Mouse (Mus musculus): ENCODE measurements around the gene Magi2. TPM values are rescaled to one million over a fixed set of nuclear protein-coding genes. Genes with fewer than 3 reads are reported as not detected.
"Not testable (repeated sequence)": the region's sequence is repeated elsewhere in the genome, so short reads cannot be mapped to it uniquely, and the experiment has no call there.

The Magi2 gene
- polyA plus RNA-seq, 1 experiment from 2014 or later = 18.6 TPM

DNA sequence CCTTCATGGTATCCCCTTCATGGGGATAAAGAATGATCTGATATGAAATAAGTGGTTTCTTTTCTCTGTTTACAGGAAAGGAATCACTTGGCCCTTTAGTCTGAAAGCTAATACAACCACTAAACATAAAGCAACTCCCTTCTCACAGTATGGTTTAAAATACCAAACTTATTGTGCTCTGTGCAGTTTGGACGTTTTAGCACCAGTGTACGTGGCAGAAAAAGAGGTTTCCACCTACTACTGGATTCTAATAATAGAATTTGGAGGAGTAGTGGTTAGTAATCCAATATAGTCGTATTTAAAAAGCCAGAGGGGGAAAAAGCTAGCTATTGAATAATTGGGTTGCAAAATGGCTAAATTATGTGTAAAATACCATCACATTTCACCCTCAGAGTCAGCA, 1005.1 kb downstream of the Magi2 start:
- no peak overlapping the region for H3K4me3 ChIP-seq
- ATAC-seq = no peak
- peaks cover 21% of the 10 kb centered on the region for H3K4me1 ChIP-seq
- H3K27me3 ChIP-seq = no peaks in the 10 kb centered on the region
- 72% methylated on average over 3 of the region's 3 CpGs for WGBS
- no peak overlapping the region for H3K9ac ChIP-seq
- no peaks in the 10 kb centered on the region for H3K36me3 ChIP-seq (ENCODE audit: poor library complexity, severe bottlenecking)
- no peaks in the 10 kb centered on the region for H3K9me3 ChIP-seq (replicated peaks)
- no peak overlapping the region for H3K4me2 ChIP-seq
- no peak overlapping the region for H3K27ac ChIP-seq

DNA sequence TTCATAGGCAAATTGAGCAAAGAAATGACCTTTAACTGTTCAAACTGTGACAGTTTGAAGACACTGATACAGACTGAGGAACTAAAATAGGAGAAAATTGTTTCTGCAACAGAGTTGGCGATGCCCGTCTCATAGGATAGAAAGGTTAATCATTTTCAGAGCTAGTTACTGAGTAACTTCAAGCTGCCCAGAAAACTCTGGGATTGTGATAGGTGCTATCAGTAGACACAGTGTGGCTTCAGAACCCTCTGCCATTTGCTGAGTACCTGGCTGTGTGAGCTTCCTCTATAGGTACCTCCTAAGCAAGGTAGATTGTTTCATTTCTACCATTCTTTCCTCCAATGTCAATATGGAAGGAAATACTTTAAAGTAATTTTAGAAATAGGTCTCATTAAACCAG, 1014.7 kb downstream of the Magi2 start:
- Histone ChIP-seq H3K36me3 (ENCODE audit: poor library complexity, severe bottlenecking) (no peaks in the 10 kb centered on the region), H3K27me3 (no peaks in the 10 kb centered on the region), H3K27ac (no peak overlapping the region), H3K9ac (no peak overlapping the region), H3K9me3 (replicated peaks) (no peaks in the 10 kb centered on the region), H3K4me3 (no peak overlapping the region), H3K4me1 (no peaks in the 10 kb centered on the region), H3K4me2 (no peak overlapping the region)
- WGBS = 89% methylated on average over 2 of the region's 2 CpGs
- no peak for ATAC-seq

DNA sequence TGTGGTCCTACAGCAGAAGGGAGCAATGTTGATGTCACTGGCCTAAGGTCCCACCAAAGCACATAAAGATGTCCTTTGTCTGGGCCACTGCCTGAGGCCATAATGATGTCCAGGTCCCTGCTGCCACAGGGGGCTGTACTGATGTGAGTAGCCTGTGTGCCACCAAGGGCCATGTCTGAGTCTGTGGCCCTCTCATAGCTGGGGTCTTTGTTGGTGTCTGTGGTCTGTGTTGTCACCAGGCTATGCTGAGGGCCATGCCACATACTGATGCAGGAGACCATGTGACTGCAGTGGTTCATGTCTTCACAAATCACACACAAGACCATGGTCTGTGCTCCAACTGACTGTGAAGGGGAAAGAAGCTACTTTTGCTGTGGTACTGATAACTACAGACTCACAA, 1015.7 kb downstream of the Magi2 start:
- Histone ChIP-seq H3K4me2 (no peak overlapping the region), H3K9ac (no peak overlapping the region), H3K36me3 (ENCODE audit: poor library complexity, severe bottlenecking) (no peaks in the 10 kb centered on the region), H3K9me3 (replicated peaks) (no peaks in the 10 kb centered on the region), H3K4me3 (no peak overlapping the region), H3K27me3 (no peaks in the 10 kb centered on the region), H3K27ac (no peak overlapping the region), H3K4me1 (no peaks in the 10 kb centered on the region)
- ATAC-seq = no peak

DNA sequence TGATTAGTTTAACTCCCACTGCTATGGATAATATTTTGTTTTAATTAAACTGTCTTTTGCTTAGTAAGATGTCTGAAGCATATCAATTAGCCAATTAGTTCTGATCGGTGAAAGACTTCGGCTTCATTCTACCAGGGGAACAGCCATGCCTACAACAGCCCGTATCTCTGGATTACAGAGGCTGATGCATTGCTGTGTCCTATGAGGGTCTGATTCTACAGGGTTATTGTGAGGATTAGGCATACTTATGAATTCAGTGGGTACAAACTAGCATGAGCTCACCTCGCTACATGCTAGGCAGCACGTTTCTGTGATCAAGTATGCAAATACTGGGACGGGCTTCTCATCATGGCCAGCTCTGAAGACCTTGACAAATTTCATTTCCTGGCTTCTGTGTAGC, 1022.5 kb downstream of the Magi2 start:
- Histone ChIP-seq H3K4me1 (no peaks in the 10 kb centered on the region), H3K9ac (no peak overlapping the region), H3K27ac (no peak overlapping the region), H3K4me2 (no peak overlapping the region), H3K36me3 (ENCODE audit: poor library complexity, severe bottlenecking) (no peaks in the 10 kb centered on the region), H3K27me3 (no peaks in the 10 kb centered on the region), H3K4me3 (no peak overlapping the region), H3K9me3 (replicated peaks) (no peaks in the 10 kb centered on the region)
- no peak for ATAC-seq
- 87% methylated on average over 6 of the region's 6 CpGs for WGBS

DNA sequence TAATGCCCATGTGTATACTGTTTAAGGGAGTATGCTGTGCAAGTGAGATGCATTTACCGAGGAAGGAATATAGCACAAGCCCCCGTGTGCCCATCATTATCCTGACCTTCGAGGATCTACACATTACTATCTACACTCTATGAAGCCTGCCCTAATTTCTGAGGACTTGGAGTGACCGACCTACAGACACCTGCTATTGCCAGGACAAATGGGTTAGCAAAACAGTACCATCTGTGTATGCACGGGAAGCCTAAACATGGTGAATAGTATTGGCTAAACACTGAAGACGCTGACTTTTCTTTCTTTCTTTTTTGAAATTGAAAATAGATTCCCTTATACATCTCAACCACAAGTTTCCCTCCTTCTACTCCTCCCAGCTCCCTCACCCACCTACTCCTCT, 1024.7 kb downstream of the Magi2 start:
- Histone ChIP-seq H3K4me1 (peaks cover 5% of the 10 kb centered on the region; the same call in 1 of the 2 replicates), H3K4me2 (no peak overlapping the region), H3K27me3 (no peaks in the 10 kb centered on the region), H3K9ac (no peak overlapping the region), H3K4me3 (no peak overlapping the region), H3K9me3 (replicated peaks) (no peaks in the 10 kb centered on the region), H3K27ac (no peak overlapping the region), H3K36me3 (ENCODE audit: poor library complexity, severe bottlenecking) (no peaks in the 10 kb centered on the region)
- ATAC-seq = no peak
- WGBS = 90% methylated on average over 6 of the region's 6 CpGs

DNA sequence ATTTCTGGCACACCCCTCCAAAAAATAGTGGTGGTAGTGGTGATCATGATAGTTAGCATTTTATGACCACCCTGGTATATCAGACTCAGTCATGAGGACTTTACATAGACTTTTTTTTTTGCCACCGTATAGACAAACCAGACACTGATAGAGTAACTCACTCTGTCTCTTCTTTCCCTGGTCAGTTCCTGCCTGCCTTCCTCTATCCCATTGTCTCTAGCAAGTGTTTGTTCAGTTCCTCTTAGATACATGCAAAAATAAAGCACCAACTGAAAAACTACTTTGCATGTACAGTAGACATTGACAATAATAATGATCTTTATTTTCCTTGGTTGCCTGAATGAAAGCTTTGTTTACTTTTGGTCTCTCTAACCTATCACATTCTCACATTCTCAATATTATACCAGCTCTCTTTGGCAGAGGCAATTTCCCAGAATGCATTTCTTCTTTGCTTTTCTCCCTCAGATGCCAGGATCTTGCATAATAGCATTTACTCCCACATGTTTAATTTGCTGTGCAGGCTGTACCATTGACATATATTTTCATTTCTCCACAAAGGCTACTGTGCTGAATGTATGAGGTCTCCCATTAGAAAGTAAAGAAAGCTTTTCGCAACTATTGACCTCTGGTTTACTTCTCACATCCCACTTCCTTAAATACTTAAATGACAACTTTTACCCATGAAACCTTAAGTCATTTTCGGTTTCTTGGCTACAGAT, 1029.5 kb downstream of the Magi2 start:
- no peak overlapping the region for H3K27ac ChIP-seq
- 90% methylated on average over 3 of the region's 3 CpGs for WGBS

DNA sequence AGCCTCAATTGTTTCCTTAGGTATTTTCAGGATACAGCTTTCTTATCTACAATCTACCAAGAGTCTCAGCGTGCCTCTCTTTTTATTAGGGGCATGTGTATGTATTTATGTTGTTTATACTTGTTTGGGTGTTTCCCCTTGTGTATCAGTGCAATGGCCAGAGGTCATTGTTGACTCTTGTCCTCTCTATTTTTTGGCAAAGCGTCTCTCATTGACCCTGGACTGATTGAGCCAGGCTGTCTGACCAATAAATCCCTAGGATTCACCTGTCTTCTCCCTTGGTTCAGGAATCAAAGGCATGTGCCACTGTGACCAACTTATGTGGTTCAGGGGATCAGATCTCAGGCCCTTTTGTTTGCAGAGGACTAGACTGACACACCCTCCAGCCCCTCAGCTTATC, 1030.1 kb downstream of the Magi2 start:
- Histone ChIP-seq H3K9me3 (replicated peaks) (no peaks in the 10 kb centered on the region), H3K9ac (no peak overlapping the region), H3K27me3 (no peaks in the 10 kb centered on the region), H3K4me3 (no peak overlapping the region), H3K27ac (no peak overlapping the region), H3K36me3 (ENCODE audit: poor library complexity, severe bottlenecking) (no peaks in the 10 kb centered on the region), H3K4me1 (peaks cover 6% of the 10 kb centered on the region; the same call in 1 of the 2 replicates), H3K4me2 (no peak overlapping the region)
- WGBS = 75% methylated on average over 2 of the region's 2 CpGs
- no peak for ATAC-seq

More for the DNA sequence above, 1029.5 kb downstream of the Magi2 start:
- H3K36me3 ChIP-seq (ENCODE audit: poor library complexity, severe bottlenecking) = no peaks in the 10 kb centered on the region
- ATAC-seq = no peak
- H3K4me3 ChIP-seq = no peak overlapping the region
- no peaks in the 10 kb centered on the region for H3K27me3 ChIP-seq
- H3K4me2 ChIP-seq = no peak overlapping the region
- no peaks in the 10 kb centered on the region for H3K9me3 ChIP-seq (replicated peaks)
- peaks cover 6% of the 10 kb centered on the region; the same call in 1 of the 2 replicates for H3K4me1 ChIP-seq
- no peak overlapping the region for H3K9ac ChIP-seq

DNA sequence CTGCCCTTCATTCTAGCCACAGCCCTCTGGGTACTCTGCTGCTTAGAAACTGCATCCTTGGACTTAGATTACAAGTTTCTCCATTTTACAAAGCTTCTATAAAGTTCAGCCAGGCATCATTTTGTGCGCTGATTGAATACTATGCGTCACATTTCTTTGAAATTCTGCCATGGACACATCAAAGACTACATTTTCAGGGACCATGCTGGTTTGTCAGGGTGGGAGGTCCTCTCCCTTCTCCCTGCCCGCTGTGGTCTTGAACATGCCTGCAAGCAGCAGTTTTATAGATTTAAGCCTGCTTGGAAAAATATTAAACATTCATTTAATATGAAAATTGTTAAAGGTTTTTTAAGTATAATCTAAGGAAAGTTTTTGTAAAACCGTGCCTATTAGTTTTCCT, 1030.6 kb downstream of the Magi2 start:
- Histone ChIP-seq H3K9ac (no peak overlapping the region), H3K9me3 (replicated peaks) (no peaks in the 10 kb centered on the region), H3K27ac (no peak overlapping the region), H3K4me2 (no peak overlapping the region), H3K4me3 (no peak overlapping the region), H3K27me3 (no peaks in the 10 kb centered on the region), H3K4me1 (peaks cover 6% of the 10 kb centered on the region; the same call in 1 of the 2 replicates), H3K36me3 (ENCODE audit: poor library complexity, severe bottlenecking) (no peaks in the 10 kb centered on the region)
- no peak for ATAC-seq
- 85% methylated on average over 4 of the region's 4 CpGs for WGBS

DNA sequence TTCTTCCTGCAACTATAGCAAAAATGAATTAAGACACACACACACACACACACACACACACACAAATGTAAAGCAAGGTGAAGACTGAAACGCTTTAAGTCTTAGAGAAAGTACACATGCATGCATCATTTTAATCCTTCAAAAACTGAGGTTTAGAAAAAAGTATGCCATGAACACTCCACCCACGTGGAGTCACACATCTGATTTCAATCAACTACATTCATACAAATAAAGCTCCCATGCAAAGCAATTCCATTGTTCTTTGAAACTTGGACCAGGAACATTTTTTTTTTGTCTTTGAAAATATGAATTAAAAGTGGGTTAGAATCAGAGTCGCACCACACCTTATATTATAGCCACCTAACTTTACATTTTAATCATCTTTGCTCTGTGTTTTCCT, 1032.9 kb downstream of the Magi2 start:
- ATAC-seq = no peak
- WGBS = 79% methylated on average over 3 of the region's 3 CpGs

DNA sequence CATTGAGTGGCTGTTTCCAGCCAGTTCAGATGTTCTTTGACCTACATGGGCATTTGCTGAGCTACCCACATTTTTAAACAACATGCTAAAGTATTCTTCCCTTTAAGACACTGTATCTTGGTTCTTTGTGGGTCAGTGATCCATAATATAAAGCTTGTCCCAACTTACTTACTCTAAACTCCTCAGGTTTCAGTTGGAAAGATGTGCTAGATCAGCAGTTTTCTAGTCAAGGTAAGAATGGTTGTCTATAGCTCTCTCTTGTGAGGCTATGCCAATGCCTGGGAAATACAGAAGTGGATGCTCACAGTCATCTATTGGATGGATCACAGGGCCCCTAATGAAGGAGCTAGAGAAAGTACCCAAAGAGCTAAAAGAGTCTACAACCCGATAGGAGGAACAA, 1045.8 kb downstream of the Magi2 start:
- H3K4me1 ChIP-seq; H3K4me3 ChIP-seq; H3K9ac ChIP-seq; H3K27ac ChIP-seq; H3K27me3 ChIP-seq; H3K36me3 ChIP-seq (ENCODE audit: poor library complexity, severe bottlenecking); ATAC-seq; H3K4me2 ChIP-seq; H3K9me3 ChIP-seq (replicated peaks): not testable (repeated sequence)
- WGBS = 79% methylated on average over 1 of the region's 1 CpGs

More for the DNA sequence above, 1032.9 kb downstream of the Magi2 start:
- H3K9me3 ChIP-seq (replicated peaks) = no peaks in the 10 kb centered on the region
- H3K4me1 ChIP-seq = peaks cover 6% of the 10 kb centered on the region; the same call in 1 of the 2 replicates
- H3K4me2 ChIP-seq = no peak overlapping the region
- H3K27me3 ChIP-seq = no peaks in the 10 kb centered on the region
- H3K27ac ChIP-seq = no peak overlapping the region
- H3K9ac ChIP-seq = no peak overlapping the region
- H3K36me3 ChIP-seq (ENCODE audit: poor library complexity, severe bottlenecking) = no peaks in the 10 kb centered on the region
- H3K4me3 ChIP-seq = no peak overlapping the region

DNA sequence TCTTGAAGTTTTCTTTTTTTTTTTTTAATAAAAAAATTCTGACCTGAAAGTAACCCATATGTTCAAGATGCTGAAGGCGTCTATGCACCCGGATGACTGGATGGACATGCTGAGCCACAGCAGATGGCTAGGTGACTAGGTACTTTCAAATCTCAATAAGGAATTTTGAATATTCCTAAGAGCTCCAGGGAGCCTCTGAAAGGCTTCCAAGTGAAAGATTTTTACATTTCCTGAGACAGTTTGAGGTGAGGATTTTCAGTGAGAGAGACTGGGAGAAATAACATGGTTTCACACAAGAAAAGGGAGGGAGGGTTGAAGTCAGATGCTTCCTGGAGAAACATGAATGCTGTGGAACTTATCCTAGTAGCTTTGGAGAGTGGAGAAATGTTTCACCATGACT, 1048.8 kb downstream of the Magi2 start:
- Histone ChIP-seq H3K4me3 (no peak overlapping the region), H3K9me3 (replicated peaks) (no peaks in the 10 kb centered on the region), H3K4me2 (no peak overlapping the region), H3K36me3 (ENCODE audit: poor library complexity, severe bottlenecking) (no peaks in the 10 kb centered on the region), H3K27me3 (no peaks in the 10 kb centered on the region), H3K27ac (no peak overlapping the region), H3K9ac (no peak overlapping the region), H3K4me1 (no peaks in the 10 kb centered on the region)
- no peak for ATAC-seq
- WGBS = 92% methylated on average over 2 of the region's 2 CpGs

DNA sequence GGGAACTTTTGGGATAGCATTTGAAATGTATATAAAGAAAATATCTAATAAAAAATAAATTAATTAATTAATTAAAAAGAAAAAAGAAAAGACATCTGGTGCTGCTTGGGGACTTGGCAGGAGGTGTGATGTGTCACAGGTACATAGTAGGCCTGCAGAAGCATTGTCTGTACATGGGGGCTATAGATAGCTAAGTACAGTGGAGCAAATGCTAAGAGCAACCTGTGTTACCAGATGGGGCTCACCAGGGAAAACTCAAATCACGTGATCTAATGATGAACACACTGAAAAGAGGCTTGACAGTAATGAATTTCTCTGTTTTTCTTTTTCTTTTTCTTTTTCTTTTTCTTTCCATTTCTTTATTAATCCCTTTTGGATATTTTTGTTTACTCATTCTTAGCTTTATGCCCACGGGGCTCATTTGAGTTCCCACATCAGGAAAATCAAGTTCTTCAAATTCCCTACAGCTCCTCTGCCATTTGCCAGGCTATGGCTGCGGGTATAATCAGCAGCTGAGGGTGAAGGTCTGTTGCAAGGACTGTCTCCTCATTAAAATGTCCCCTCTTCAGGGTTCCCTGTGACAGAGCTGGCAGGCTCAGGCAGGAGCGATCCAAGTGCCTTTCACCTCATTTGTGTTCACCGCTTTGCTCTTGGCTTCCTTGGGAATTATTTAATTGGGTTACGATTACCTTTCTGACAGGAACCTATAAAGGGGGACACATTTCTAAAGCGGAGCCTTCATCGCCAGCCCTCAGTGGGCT, 1058.4 kb downstream of the Magi2 start:
- ATAC-seq = peak; percentile 89
- Histone ChIP-seq H3K4me2 (no peak overlapping the region), H3K9ac (no peak overlapping the region), H3K27ac (peak overlapping the region; percentile 25; the same call in 1 of the 2 replicates), H3K36me3 (ENCODE audit: poor library complexity, severe bottlenecking) (no peaks in the 10 kb centered on the region), H3K4me3 (no peak overlapping the region), H3K27me3 (no peaks in the 10 kb centered on the region), H3K9me3 (replicated peaks) (no peaks in the 10 kb centered on the region), H3K4me1 (peaks cover 8% of the 10 kb centered on the region; the same call in 1 of the 2 replicates)
- WGBS = 55% methylated on average over 8 of the region's 8 CpGs
